Mouse (Mus musculus): ENCODE results near the gene A030014E15Rik.
"Not testable (repeated sequence)": the region's sequence is repeated elsewhere in the genome, so short reads cannot be mapped to it uniquely, and the experiment has no call there.

- TF ChIP-seq CTCF, POLR2A (IDR thresholded peaks at IDR 0.05; ENCODE audit: insufficient read depth, low read depth, low read length): not testable (repeated sequence)
Observed at GRCm38 (mm10) chr1:82955913-82956312, 31.2 kb downstream of the A030014E15Rik start, which contains the start of gene Gm7544.

All from olfactory bulb, adult 2 months (tissue).